Mouse (Mus musculus) liver, embryonic 14.5 days (tissue): ENCODE results near the gene Slc16a1.

Source experiments
- CTCF ChIP-seq: IDR thresholded peaks from 2 replicates; pipeline ENCODE4 v1.5.1; 2016; ENCODE audit warnings: antibody characterized with exemption, low read depth, control low read depth
- EP300 ChIP-seq: IDR thresholded peaks from 2 replicates; pipeline ENCODE4 v1.6.1; 2016; ENCODE audit warnings: antibody characterized with exemption, low read depth

- TF ChIP-seq CTCF: no peak
- TF ChIP-seq EP300: no peak
Observed at GRCm38 (mm10) chr3:104621841-104622240, 16.6 kb upstream of the Slc16a1 start.
